8 mouse cellular contexts compared by ENCODE assay signal in the genomic region with DNA sequence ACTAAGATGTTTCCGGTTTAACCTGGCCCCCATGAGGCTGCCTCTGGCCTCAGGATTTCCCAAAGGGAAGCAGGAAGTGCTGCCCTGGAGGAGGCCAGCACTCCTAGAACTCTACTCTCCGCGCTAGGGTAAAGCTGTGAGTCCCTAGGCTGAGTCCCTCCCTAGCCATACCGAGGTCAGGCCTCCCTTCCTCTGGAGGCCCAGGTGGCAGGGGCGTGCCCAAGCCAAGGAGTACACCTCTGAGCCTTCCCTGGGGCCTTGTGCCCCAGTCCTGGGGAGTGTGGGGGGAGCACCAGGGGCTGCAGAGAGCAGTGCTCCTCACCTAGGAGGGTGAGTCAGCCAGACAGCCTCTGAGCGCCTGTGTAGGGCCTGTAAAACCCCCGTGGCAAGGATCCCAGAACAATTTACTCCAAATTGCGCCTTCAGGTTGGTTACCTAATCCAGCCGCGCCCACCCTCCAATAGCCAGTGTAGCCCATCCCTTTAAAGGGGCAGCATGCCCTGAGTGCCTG. TPM values are rescaled to one million over a fixed set of nuclear protein-coding genes. Genes with fewer than 3 reads are reported as not detected.
DNase-seq lines count a peak whose midpoint lies in the region; ATAC-seq lines count a peak whose summit lies in the region.

No protein-coding gene starts in this region.

- H3K4me2 ChIP-seq in heart, embryonic 12.5 days: peak overlapping the region; percentile 95
- peak overlapping the region; percentile 94 for H3K4me2 ChIP-seq in hindbrain, embryonic 16.5 days (ENCODE audit: low read length)

- ATAC-seq in heart, embryonic 12.5 days (ENCODE audit: insufficient number of reproducible peaks, low FRiP score): no peak
- no peak for ATAC-seq in hindbrain, embryonic 16.5 days

- no peak overlapping the region; the same call in 1 of the 2 replicates for H3K27ac ChIP-seq in heart, embryonic 12.5 days (ENCODE audit: poor library complexity, severe bottlenecking)
- no peak overlapping the region for H3K27ac ChIP-seq in hindbrain, embryonic 16.5 days (ENCODE audit: low read depth, low read length)

- peaks cover 21% of the 10 kb centered on the region for H3K4me1 ChIP-seq in heart, embryonic 12.5 days (replicated peaks)
- peaks cover 17% of the 10 kb centered on the region for H3K4me1 ChIP-seq in hindbrain, embryonic 16.5 days (ENCODE audit: control insufficient read depth, insufficient read depth, low read depth, low read length)

- DNase-seq in heart, adult 18-20 months: no peak
- DNase-seq in cerebellum, adult 9-10 months: peak; percentile 80
- DNase-seq in lung, adult 18-20 months: peak; percentile 70 to 81
- DNase-seq in adipocyte (ENCODE audit: low spot score): no peak
- no peak for DNase-seq in spleen, adult 12 weeks (ENCODE audit: low spot score)
- no peak for DNase-seq in layer of hippocampus, postnatal 14 days (ENCODE audit: low spot score in 2 of 2)

- no peaks in the 10 kb centered on the region for H3K9me3 ChIP-seq in heart, embryonic 12.5 days (replicated peaks)
- no peaks in the 10 kb centered on the region for H3K9me3 ChIP-seq in hindbrain, embryonic 16.5 days (ENCODE audit: control insufficient read depth, low read length)

- H3K27me3 ChIP-seq in heart, embryonic 12.5 days (replicated peaks): no peaks in the 10 kb centered on the region
- H3K27me3 ChIP-seq in hindbrain, embryonic 16.5 days (replicated peaks; ENCODE audit: control insufficient read depth, insufficient read depth, low read length): no peaks in the 10 kb centered on the region

- 0 out of 2 replicates have a peak overlapping the region, but pooled peaks have one; percentile 86 for H3K9ac ChIP-seq in heart, embryonic 12.5 days
- peak overlapping the region; percentile 42; the same call in 1 of the 2 replicates for H3K9ac ChIP-seq in hindbrain, embryonic 16.5 days (ENCODE audit: low read depth, low read length)

- no peaks in the 10 kb centered on the region for H3K36me3 ChIP-seq in heart, embryonic 12.5 days
- H3K36me3 ChIP-seq in hindbrain, embryonic 16.5 days (ENCODE audit: control insufficient read depth, insufficient read depth, low read length): no peaks in the 10 kb centered on the region

- peak overlapping the region; percentile 76 for H3K4me3 ChIP-seq in heart, embryonic 12.5 days
- H3K4me3 ChIP-seq in hindbrain, embryonic 16.5 days (ENCODE audit: low read length): peak overlapping the region; percentile 87

- 26% methylated on average over 10 of the region's 10 CpGs for WGBS in heart, embryonic 12.5 days
- WGBS in hindbrain, embryonic 16.5 days: 27% methylated on average over 10 of the region's 10 CpGs

RNA-seq across cellular contexts. Expression of gene Rps6ka1, which starts 1.6 kb away (rescaled TPM):
- 21.7 and 23.5 TPM in 2 replicates for polyA plus RNA-seq in heart, embryonic 12.5 days (2016; fragmentation: Nextera tagmentation; extraction: Ambion mirVana)
- total RNA-seq in heart, adult 18-20 months (2021): 1 to 10 TPM; 4.4 to 6.2 TPM
- 25.7 and 28.2 TPM in 2 replicates for polyA plus RNA-seq in hindbrain, embryonic 16.5 days (2015; fragmentation: Nextera tagmentation; extraction: Ambion mirVana)
- total RNA-seq in layer of hippocampus, postnatal 14 days (2021): 10 to 100 TPM; 13.6 to 14.4 TPM

Comparison
In these comparisons a context has a peak if more than half of its experiments do, and no peak if none do; other contexts are left out.
1. DNase-seq: peak in cerebellum, adult 9-10 months (single experiment) and lung, adult 18-20 months (2 of 2); none in heart, adult 18-20 months (0 of 2), adipocyte (single experiment), spleen, adult 12 weeks (single experiment) and layer of hippocampus, postnatal 14 days (0 of 2).